Mouse (Mus musculus) CH12F3 (cell line): ENCODE results near the gene Kcnq1.

Experiments
- in situ Hi-C: fragments of 300-500 bp; cut with MboI; formaldehyde crosslinking; loops from 2 replicates; pipeline ENCODE4 v1.14.3; 2020; ENCODE audit warnings: low sequenced_read_pairs

Kcnq1 gene

DNA sequence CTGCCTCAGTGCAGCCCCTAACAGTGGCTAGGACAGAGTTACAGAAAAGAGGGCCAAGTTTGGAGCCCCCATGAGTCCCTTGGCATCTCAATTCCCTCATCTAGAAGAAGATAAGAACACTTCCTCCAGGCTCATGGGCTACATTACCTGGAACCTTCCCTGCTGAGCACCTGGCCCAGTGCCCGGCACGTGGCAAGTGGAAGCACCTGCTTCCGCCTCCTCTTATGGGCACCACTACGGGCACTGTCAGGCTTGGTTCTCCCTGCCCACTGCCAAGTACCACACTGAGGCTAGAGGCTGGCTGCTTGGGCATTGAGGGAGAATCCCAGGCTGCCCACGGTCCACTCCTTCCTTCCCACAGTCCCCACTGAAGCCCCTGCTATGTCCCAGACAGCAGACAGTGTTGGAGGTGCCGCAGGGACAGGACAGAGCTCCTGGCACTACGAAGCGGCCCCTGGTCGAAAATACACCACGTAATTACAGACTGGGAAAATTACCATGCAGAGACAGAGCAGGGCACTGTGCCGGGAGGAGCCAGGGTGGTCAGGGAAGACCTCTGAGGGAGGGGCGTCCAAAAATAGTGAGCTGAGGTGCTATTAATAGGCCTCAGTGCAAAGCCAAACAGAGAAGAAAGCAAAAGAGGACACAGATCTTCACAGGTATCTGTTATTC lies 284.3 kb downstream of the Kcnq1 start:
- in situ Hi-C loops, result no loop called here

DNA sequence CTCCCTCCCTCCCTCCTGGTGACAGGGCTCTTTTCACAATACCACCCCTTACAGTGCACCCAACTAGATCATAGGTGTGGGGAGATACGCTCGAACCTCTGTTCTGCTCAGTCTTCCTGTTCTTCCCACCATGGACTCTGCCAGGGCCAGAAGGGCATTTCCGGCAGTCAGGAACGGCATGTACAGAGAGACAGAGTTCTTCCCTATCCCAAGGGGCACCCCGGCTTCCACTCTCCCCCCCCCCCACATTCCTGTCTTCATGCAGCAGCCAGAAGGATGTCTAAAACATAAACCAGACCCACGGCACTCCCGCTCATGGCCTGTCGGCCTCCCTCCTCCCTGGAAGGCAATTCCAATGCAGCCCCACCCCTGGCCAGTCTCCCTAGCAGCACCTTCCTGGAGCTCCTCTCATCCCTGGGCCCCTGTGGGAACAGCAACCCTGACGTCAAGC lies 289.0 kb downstream of the Kcnq1 start:
- in situ Hi-C loops, result no loop called here

DNA sequence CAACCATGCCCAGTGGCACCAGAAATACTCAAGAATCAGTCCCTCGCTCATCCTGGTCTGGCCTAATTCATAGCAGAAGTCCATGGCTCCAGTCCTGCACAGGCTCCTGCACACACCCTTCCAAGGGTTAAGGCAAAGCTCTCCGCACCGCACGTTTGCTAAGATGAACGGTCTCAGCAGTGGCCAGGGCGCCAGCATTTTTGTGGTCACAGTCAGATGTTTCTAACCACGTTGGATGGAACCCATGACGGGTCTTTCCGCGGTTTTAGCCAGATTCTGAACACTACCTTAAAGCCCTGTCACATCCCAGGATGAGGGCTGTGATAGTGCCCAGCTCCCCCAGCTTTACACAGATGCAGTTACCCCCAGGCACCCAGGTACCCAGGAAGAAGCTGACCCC lies 293.6 kb downstream of the Kcnq1 start:
- in situ Hi-C loops, result no loop called here

DNA sequence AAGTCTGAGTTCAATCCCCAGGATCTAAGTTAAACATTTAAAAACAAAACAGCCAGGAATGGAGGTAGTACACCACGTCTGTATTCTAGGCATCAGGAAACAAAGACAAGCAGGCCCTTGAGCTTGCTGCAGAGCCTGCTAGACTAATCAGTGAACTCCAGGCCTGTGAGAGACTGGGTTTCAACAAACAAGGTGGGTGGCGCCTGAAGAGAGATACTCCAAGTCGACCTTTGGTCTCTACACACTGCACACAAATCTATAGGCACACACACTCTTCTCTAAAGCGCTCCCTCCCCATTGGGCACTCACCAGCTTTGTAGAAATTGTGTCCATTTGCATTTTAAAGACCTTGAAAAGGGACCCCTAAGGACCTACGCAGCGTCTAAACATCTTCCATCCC lies 294.4 kb downstream of the Kcnq1 start:
- in situ Hi-C loops, result no loop called here

DNA sequence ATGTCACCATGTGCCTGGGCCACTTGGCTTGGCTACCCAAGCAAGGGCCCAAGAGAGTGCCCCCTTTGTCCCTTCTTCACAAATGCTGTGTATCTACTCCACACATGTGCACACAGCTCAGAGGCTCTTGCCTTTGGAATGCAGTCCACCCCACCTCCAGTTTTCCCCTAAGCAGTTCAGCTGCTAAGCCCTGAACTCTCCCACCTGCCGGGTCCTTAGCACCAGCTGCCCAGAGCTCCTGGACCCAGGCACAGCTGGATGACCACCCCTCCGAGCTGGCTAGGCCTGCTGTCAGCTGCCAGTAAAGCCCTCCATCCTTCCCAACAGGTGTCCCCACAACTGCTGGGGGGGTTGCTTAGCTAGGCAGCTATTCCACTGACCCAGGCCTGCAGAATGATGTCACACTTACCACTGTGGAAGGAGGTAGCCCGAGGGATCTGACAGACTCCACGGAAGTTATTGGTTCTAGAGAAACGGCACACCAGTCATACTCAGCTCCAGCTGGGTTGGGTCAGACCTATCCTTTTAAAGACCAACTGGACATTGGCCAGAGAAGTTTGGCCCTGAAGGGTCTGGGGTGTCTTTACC lies 295.4 kb downstream of the Kcnq1 start:
- in situ Hi-C loops, result no loop called here

DNA sequence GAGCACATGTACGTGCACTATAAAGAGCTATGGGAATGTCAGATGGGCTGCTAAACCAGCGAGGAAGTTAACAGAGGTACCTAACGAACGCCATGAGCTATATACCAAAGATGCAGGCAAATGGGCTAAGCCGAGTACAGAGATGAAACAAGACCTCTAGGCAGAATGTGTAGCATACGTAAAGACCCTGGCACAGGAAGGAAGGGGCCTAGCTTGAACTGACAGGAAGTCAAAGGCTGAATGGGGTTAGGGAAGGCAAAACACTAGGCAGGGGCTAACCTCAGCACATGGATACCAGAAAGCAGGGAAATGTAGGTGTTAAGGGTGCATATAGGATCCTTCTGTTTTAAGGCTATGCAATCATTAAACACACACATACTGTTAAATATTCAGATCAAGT lies 298.1 kb downstream of the Kcnq1 start:
- in situ Hi-C loops, result no loop called here

DNA sequence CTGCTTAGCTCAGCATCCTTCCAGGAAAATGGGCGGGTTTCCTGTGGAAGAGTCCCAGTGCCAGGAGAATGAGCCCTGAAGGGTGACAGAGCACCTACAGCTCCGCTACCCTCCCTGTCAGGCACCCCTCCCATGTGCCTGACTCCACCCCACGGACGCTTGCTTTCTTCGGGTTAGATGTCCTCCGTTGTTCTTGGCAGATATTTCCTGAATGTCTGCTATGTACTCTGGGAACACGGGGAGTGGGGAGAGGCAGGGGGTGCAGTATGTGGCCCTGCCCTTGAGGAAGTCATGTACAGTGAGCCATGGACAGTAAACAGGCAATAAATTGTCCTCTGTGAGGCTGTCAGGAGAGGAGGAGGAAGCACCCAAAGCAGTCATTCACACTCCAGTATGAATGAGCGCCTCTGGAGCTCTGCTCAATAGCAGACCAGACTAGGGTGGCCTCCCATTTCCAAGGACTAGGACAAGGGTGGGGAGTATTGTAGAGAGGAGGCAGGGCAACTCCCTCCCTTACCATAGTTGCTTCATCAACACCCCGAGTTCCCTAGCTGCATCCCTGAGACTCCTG lies 301.9 kb downstream of the Kcnq1 start:
- in situ Hi-C loops, result no loop called here

DNA sequence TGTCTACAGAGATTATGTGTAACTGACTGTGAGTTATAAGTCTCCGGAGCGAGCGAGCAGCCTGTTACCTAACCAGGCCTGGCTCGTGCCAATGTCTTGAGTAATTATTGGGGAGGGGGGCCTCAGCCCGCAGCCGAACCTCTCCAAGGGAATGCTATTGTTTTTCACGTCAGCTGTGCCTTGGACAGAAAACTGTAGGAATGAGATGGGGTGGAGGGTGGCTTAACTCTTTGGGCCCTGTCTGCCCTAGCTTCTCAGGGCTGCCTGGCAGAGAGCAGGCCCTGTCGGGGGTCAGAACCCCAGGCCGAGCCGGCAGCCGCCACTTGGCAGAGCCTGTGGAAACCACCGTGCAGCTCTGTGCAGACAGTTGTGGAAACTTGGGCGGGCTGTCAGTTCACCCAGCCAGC lies 302.5 kb downstream of the Kcnq1 start:
- in situ Hi-C loops, result no loop called here

DNA sequence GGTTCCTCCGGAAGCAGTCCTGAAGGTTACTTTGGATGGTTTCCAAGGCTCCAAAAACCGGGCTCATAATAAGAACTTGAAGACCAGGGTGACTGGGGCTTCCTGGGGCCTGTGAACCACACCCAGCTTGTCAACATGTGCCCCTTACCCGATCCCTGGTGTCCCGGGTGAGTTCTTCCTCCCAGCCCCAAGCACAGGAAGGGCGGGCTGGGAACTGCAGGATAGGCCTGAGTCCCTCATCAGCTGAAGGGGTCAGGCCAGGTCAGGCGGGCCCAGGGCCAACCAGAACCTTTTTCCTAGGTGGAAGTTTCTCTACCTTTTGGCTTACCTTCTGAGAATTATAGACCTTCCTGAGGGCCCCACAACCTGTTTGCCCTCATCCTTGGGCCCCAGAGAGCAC lies 306.4 kb downstream of the Kcnq1 start:
- in situ Hi-C loops, result no loop called here

DNA sequence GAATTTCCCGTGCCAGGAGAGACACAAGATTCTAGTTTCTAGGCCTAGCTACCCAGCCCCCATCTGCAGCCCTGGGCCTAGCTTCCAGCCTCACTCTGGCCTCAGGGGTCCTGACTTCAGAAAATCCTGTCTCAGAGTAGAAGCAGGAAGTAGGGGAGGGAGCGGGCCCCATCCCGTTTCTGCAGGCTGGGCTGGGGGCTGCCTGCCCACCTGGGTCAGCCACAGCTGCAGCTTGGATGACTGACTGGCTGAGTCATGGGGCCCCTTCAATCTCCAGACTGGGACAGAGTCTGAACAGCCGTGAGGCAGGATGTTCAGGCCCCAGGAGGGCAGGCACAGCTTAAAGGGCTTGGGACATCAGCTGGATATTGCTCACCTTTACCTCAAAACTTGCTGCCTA lies 308.9 kb downstream of the Kcnq1 start:
- in situ Hi-C loops, result no loop called here

DNA sequence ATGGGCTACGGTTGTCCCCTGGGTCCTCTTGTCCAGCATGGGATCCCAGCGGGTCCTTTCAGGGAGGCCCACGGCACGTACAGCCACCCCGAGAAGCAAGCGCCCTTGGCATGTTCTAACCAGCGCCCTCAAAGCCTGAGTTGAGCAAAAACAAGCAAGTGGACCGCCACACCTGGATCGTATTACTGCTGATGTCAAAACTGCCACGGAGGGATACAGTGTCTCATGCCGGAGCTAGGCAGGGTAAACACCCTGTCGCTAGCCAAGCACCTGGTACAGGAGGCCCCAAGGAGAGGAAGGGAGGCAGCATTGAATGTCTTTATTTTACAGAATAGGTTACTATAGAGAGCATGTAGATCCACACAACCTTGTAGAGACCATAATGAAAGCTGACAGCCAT lies 310.2 kb downstream of the Kcnq1 start:
- in situ Hi-C loops, result no loop called here

DNA sequence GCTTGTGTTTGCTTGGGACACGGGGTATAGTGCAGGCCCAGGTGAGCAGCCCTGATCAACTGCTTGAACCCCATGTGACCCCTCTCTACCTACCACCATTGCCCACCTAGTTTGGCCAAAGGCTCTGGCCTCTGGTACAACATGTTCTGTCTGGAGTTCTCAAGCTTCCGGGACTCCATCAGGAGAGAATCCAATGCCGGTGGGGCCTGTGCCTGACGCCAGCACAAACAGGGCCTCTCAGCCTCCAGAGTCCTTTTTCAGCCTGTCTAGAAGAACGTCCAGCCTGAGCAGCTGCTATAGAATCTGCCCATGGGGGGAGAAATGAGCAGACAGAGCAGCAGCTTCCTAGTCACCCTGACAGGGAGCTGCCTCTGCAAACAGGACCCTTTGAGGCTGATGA lies 311.7 kb downstream of the Kcnq1 start:
- in situ Hi-C loops, result no loop called here

DNA sequence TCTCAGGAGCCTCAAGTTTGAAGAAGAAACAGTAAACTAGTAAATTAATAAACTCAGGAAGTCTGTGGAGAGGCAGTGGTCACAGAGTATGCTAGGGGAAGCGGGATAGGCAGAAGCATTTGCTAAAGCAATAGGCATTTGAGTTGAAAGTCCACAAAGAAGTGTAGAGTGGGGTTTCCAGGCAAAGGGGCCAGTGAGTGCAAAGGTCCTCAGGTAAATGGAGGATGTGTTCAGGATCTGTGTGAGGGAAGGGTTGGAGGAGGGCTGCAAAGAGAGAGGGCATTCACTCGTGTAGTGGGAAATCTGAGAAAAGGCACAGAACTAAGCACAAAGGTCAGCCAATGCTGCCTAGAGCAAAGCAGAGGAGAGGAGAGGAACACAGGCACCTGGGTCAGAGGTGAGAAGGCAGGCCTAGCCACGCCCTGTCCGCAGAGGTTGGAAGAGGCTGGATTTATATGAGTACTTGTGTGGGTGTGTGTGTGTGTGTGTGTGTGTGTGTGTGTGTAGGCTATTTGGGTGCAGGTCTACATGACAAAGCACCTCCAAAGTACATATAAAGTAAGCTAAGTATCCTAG lies 313.5 kb downstream of the Kcnq1 start:
- in situ Hi-C loops, result no loop called here

DNA sequence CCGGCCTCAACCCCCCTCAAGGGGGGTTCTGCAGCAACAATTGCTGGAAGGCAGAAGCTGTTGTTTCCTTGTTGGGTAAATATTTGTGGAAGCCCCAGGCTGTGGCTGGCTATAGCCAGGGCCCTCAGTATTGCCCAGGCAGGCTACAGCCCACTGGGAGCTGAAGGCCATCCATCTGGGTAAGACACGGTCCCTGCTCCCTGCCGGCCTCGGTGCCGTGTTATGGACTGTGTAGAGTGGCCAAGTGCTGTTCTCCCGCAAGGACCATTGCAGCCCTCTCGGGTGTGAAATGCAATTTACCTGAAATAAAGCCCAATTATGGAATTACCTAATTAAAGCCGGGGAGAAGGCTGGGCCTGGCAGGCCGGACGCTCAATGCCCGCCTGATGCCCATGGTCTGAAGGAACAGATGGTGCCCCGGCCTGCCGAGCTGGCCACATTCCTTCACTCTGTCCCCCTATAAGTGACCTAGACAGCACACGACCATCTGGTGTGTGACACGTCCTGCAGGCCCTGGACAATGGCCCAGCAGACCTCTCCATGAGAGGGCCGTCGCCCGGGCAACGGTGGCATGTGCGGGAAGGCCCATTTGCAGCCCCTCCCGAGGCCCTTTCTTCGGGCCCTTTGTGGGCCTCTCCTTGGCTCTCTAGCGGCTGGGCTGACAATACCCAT lies 322.1 kb downstream of the Kcnq1 start:
- in situ Hi-C loops, result no loop called here

DNA sequence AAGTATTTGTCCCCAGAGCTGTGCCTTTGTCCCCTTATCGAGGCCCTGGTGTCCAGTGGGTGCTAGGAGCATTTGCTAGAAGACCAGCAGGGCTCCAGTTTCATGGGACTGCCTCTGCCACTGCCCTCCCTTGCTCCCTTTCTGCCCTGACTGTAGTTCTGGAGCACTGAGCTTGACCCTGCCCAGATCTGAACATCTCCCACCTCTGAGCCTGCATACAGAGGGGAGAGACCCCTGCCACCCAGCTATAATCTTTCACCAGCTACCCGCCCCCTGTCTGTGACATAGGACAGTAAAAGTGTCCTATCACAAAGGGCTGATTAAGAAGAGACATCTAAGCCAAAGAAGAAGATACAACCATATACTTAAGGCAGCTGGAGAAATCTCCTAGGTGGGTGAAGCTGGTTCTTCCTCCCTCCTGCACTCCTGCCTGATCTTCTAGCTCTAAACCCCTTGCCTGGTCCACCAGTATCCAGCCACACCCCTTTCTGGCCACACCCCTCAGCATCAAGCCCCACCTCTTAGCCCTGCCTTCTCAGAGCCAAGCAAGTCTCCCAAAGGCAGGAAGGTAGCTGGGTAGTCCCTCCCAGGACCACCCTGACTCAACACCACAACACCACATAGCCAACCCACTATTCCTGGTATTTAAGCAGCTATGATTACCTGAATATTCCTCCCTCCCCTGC lies 322.8 kb downstream of the Kcnq1 start:
- in situ Hi-C loops, result no loop called here

DNA sequence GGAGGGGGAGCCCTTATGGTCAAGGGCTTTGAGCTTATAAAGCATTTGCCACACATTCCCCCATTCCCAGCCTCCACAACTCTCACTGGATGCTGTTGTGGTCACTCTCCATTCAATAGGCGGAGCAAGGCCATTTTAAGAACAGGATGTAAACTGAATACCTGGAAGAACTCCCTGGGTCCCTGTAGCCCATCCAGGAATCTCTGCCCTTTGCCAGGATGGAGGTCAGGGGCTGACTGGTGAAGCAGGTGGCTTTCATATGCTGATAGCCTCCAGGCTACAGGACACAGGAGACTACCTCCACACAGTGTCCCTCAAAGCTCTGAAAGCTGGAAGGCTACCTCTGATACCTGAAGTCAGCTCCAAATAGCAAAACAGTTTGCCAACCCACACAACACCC lies 326.5 kb downstream of the Kcnq1 start:
- in situ Hi-C loops, result no loop called here

DNA sequence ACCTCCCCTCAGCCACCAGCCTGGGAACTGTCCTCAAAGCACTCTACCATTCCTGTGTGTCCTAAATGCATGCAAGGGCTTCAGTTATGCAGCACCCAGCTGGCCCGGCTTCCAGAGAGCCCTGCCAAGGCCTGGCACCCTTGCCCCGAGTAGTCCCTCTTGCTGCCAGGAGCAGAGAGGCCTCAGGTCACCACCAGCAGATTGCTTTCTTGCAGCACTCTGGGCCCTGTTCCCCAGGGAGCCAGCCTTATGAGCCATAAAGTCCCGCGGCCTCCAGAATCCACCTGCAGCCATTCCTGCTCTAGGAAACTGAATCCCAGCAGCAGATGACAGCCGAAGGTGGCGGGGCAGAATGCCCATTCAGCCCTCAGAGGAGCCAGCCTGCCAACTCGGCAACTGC lies 327.2 kb downstream of the Kcnq1 start:
- in situ Hi-C loops, result no loop called here

DNA sequence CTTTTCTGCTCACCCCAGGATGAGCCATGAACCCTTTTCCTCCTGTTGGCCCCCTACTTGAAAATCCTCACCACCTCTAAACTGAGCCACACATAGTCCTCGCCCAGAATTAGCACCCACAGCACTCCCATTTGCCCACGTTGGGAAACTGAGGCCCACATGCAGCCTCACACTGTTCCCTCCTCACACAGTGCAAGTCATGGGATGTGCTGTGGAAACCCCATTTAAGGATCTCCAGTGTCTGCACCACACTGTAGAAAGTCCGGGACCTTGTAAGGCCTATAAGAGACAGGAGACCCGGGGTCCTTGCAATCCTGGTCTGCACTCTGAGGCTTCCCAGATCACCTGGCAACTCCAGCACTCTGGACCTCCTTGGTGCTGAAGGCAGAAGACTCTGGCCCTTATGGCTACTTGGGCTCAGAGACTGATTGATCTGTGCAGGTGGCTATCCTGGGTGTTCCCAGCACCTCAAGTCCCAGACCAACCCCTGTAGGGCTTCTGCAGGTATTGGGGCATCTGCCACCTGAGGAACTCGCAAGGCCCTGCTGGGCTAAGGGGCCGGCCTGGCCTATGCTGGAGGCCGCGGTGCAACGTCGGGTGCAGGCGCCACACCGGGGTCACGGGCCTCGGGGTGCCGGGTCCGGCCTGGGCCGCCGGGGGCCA lies 331.2 kb downstream of the Kcnq1 start:
- in situ Hi-C loops, result no loop called here

DNA sequence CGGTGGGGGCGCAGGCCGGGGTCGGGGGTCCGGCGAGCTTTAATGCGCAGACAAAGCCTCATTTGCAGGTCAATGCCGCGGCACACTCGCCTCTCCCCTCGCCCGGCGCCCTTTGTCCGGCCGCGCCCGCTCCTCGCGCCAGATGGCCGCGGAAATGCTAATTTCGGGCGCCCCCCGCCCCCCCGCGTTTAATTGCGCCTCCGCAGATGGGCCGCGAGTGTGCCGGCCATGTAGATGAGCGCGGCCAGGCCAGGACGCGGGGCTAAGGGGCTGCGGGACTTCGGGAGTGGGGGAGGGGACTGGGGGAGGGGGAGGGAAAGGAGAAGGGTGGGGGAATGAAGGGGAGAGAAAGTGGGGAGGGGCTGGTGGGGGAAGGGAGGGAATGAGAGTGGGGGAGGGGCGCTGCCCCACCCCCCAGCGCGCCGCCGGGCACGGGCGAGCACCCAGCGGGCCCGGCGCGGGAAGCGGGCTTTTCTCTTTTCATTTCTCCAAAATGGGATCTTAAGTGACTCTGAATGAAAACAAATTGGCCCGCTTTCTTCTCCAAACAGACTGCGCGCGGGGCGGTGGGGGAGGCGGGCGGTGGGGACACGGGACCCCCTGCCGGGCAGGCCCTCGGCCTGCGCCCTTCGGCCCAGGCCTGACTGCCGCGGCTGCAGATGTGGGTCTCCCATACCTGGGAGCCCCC lies 331.9 kb downstream of the Kcnq1 start:
- in situ Hi-C loops, result no loop called here

DNA sequence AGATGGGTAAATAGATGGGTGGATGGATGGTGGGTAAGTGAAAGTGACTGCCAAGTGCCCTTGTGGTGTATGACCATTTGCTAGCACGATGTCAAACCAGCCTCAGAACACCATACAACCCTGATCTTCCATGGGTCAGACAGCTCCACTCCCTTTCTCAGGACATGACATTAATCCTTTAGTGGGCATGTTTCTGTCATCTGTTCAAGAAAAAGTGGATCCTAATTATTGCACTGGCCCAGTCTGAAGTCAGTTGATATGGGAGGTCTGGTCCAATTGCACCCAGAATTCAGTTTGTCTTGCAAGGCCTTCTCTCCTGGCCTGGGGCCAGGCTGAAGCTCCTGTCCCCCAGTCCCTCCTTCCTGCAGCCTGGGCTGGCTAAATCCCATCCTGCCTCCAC lies 332.8 kb downstream of the Kcnq1 start:
- in situ Hi-C loops, result no loop called here
